Mouse (Mus musculus): ENCODE results near the gene Mmp23.

GRCm38 (mm10) chr4:155630267-155630666, 22.9 kb downstream of the Mmp23 start:
- no peak for TF ChIP-seq GATA1 (IDR thresholded peaks at IDR 0.05; ENCODE audit: low read length)
- no peak for TF ChIP-seq TAL1 (IDR thresholded peaks at IDR 0.05; ENCODE audit: low read length)

All from erythroblast, embryonic 14.5 days (primary cell).